Mouse (Mus musculus) kidney, adult 2 months (tissue): ENCODE results near the gene Cdh18. TPM values are rescaled to one million over a fixed set of nuclear protein-coding genes. Genes with fewer than 3 reads are reported as not detected.
"Not testable (repeated sequence)": the region's sequence is repeated elsewhere in the genome, so short reads cannot be mapped to it uniquely, and the experiment has no call there.

Source experiments
- DNase-seq: peaks from one replicate; pipeline ENCODE4 v3.0.0; 2021
- H3K27ac ChIP-seq: fragments of 200-500 bp; 2 replicates; pipeline ENCODE4 v1.5.1; 2012; ENCODE audit warnings: low read depth, low read length, control low read depth, inconsistent platforms; ENCODE audit not compliant: insufficient read depth
- H3K27me3 ChIP-seq: fragments of 200-500 bp; replicated peaks from 2 replicates; pipeline ENCODE4 v1.6.1; 2012; ENCODE audit warnings: mild to moderate bottlenecking, moderate library complexity, low read length, inconsistent platforms; ENCODE audit not compliant: control insufficient read depth, insufficient read depth
- H3K36me3 ChIP-seq: fragments of 200-500 bp; 2 replicates; pipeline ENCODE4 v1.6.1; 2012; ENCODE audit warnings: mild to moderate bottlenecking, moderate library complexity, low read length, inconsistent platforms; ENCODE audit not compliant: control insufficient read depth, insufficient read depth
- H3K4me1 ChIP-seq: fragments of 200-500 bp; 2 replicates; pipeline ENCODE4 v1.6.1; 2011; ENCODE audit warnings: low read length; ENCODE audit not compliant: control insufficient read depth, insufficient read depth
- H3K4me3 ChIP-seq: fragments of 200-500 bp; 2 replicates; pipeline ENCODE4 v1.5.1; 2011; ENCODE audit warnings: mild to moderate bottlenecking, low read depth, low read length, control low read depth; ENCODE audit not compliant: insufficient read depth
- CTCF ChIP-seq: fragments of 200-500 bp; conservative IDR thresholded peaks from 2 replicates; pipeline ENCODE4 v1.5.1; 2011; ENCODE audit warnings: low read depth, mild to moderate bottlenecking, control low read depth, low read length, moderate library complexity, mixed read lengths; ENCODE audit not compliant: insufficient read depth, insufficient read length
- POLR2A ChIP-seq: fragments of 200-500 bp; IDR thresholded peaks from one replicate; pipeline ENCODE4 v1.6.1; 2011; ENCODE audit warnings: low read depth, low read length, control low read depth
- WGBS: fragments of 180-500 bp; shearing (Covaris S2); methylation state at CpG from one replicate; pipeline ENCODE4 v1.1.7; 2018; 5-methylcytosine and 5-hydroxymethylcytosine counted together
- polyA plus RNA-seq: library from polyadenylated mRNA; depleted of rRNA; stranded (reverse); fragments of >200 nt; gene quantifications from 2 replicates; pipeline ENCODE4 v1.2.3, GENCODE M21; 2012

Cdh18 gene
- polyA plus RNA-seq, 1 experiment, result not detected

DNA sequence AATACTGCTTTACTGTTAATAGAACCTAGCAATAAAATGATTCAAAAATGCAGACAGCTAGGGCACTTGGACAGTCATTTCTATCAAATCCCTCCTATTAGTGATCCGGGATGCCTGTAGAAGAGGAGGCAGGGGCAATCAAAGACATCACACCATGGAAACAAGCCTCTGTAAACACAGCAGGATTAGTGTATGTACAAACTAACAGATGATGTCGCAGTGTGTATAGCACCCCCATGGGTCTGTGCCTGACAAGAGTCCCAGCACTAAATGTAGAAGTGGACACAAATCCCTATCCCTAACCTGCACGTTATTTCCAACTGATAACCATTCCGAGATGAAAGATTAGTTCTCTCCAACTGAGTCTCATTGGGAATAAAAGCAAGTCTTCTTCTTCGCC lies 547.8 kb downstream of the Cdh18 start:
- Histone ChIP-seq H3K4me3 (no peak overlapping the region), H3K27ac (no peak overlapping the region), H3K27me3 (no peaks in the 10 kb centered on the region), H3K4me1 (no peaks in the 10 kb centered on the region), H3K36me3 (no peaks in the 10 kb centered on the region)
- DNase-seq, result no peak
- TF ChIP-seq POLR2A (no peak), CTCF (no peak)
- WGBS, result 80% methylated on average over 5 of the region's 5 CpGs

DNA sequence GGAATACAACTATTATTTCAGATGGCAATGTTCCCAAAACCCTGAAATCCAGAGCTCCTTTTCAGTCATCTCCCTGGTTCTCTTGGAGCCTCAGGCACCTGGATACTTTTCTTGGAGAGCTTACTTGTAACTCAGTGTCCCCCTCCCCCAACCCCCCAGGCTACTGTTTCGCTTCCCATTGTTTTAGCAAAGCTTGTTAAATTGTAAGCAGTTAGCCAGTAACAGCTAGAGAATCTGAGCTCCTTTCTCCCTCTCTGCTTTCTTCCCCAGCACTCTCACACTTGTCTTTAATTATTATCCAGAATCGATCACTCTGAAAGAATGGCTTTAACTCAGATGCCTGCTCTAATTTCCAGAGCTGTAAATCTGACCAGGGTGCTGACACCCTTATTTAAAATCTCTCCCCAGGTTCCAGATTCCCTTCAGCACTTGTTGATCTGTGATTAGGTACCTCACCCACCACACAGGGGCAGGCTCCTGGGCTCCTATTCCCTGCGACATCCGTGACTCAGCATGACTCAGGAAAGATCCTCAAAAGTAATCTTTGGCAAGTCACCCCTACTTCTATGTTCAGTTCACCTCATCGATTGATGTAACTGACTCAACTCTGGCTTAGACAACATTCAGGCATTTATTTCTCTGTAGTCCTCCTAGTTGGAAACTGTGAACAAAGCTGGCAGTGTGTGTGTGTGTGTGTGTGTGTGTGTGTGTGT lies 556.0 kb downstream of the Cdh18 start:
- Histone ChIP-seq H3K36me3 (no peaks in the 10 kb centered on the region), H3K4me3 (no peak overlapping the region), H3K27ac (no peak overlapping the region), H3K27me3 (no peaks in the 10 kb centered on the region), H3K4me1 (no peaks in the 10 kb centered on the region)
- 35% methylated on average over 5 of the region's 5 CpGs for WGBS
- no peak for DNase-seq
- TF ChIP-seq POLR2A (no peak), CTCF (no peak)

DNA sequence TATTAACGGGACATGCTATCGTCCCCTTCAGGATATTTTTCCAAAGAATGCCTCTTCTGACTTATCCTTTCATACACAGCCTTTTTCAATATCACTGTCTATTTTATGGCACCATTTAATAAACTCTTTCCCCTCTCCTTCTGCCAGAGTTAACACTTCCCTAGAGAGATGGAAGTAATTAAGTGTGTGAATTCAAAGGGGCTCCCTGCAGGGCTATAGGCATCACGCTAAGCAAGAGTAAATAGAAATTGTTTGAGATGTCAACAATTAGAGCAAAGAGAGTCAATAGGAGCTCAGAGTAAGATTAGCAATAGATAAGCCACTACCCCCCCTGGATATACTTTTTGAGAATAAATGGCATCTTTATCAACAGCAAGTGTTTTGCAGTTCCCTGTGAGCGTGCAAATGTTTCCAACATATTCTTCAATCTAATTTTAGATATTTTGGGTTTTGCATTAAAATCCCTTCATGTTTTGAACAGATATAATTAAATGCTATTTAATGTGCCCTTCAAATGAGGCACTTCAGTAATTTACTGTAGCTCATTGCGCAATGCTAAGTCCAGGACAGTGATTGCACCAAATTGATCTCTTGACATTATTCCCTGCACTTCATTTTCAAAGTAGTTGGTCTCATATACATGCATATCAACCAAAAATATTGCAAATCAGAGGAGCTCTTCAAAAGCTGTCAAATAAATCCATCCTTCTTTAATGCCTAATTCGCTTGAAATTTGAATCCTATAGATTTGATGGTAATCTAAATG lies 586.3 kb downstream of the Cdh18 start:
- no peak overlapping the region for H3K4me3 ChIP-seq
- DNase-seq, result no peak
- H3K27ac ChIP-seq, result no peak overlapping the region
- no peaks in the 10 kb centered on the region for H3K27me3 ChIP-seq
- 84% methylated on average over 6 of the region's 6 CpGs for WGBS
- H3K4me1 ChIP-seq, result no peaks in the 10 kb centered on the region
- H3K36me3 ChIP-seq, result no peaks in the 10 kb centered on the region
- no peak for TF ChIP-seq CTCF
- TF ChIP-seq POLR2A, result no peak

DNA sequence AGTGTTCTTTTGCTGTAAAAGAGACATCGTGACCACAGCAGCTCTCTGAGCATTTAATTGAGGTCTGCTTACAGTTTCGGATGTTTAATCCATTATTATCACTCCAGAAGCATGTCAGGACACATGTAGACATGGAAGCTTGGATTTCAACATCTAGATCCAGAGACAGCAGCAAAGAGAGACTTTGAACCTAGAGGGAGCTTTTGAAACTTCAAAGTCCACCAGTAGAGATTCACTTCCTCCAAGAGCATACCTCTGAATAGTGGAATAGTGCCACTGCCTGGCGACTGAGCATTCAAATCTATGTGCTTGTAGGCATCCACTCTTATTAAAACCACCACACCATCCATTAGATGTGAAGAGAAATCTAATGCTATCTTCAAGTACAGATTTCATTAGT lies 588.1 kb downstream of the Cdh18 start:
- Histone ChIP-seq H3K4me1 (no peaks in the 10 kb centered on the region), H3K27me3 (no peaks in the 10 kb centered on the region), H3K4me3 (no peak overlapping the region), H3K27ac (no peak overlapping the region), H3K36me3 (no peaks in the 10 kb centered on the region)
- TF ChIP-seq CTCF, result no peak
- no peak for TF ChIP-seq POLR2A
- no peak for DNase-seq
- WGBS, result 76% methylated on average over 3 of the region's 3 CpGs

DNA sequence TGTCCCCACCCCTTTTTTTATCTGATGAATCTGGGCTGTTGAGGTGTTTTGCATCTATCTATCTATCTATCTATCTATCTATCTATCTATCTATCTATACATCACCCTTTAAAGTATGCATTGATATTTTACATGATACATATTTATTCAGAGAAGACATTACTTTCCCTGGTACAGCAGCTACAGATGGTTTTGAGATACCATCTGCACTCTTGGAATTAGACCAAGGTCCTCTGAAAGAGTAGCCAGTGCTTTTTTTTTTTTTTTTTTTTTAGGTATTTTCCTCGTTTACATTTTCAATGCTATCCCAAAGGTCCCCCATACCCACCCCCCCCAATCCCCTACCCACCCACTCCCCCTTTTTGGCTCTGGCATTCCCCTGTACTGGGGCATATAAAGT lies 594.1 kb downstream of the Cdh18 start:
- H3K36me3 ChIP-seq, H3K4me1 ChIP-seq, H3K27ac ChIP-seq, H3K4me3 ChIP-seq, H3K27me3 ChIP-seq, DNase-seq: not testable (repeated sequence)
- WGBS, result 25% methylated on average over 1 of the region's 1 CpGs

DNA sequence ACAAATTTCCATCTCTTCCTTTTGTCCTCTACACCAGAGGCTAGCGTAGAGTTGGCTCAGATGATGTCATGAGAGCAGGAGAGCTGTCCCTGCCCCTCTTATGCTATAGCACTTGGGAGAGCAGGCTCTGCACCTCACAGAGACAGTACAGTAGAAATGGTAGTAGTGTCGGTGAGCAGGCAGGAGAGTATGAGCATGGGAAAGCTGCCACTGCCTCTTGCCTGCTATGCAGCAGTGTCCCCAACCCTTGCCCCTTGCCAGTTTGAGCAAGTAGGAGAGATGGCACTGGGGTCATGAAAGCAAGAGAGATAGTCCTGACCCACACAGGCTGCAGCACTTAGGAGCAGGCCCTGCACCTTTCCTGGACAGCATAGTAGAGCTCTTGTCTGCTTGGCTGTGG lies 607.1 kb downstream of the Cdh18 start:
- Histone ChIP-seq H3K4me1 (no peaks in the 10 kb centered on the region), H3K36me3 (no peaks in the 10 kb centered on the region), H3K27ac (no peak overlapping the region), H3K4me3 (no peak overlapping the region), H3K27me3 (no peaks in the 10 kb centered on the region)
- no peak for DNase-seq
- 90% methylated on average over 2 of the region's 2 CpGs for WGBS
- no peak for TF ChIP-seq POLR2A

DNA sequence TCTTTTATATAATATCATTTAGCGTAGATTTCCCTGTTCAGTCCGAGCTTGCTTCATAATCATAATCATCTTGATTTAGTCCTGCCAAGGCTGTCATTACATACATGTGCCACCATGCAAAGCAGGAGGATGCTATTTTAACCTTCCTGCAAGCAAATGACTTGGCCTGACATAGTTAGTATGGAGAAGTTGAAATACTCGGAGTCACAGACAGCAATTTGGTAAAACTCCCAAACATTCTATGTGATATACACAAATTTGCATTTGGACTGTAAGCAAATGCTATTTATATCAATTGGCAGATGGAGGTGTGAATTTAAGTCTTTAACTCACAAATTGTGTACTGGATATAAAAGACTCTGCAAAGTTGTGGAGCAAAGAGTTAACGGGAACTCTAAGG lies 616.0 kb downstream of the Cdh18 start:
- no peak overlapping the region for H3K27ac ChIP-seq
- no peaks in the 10 kb centered on the region for H3K4me1 ChIP-seq
- no peaks in the 10 kb centered on the region for H3K36me3 ChIP-seq
- no peaks in the 10 kb centered on the region for H3K27me3 ChIP-seq
- DNase-seq, result no peak
- H3K4me3 ChIP-seq, result no peak overlapping the region
- 86% methylated on average over 4 of the region's 4 CpGs for WGBS
- TF ChIP-seq CTCF, result no peak
- TF ChIP-seq POLR2A, result no peak
